Mouse (Mus musculus): ENCODE measurements at regions not wholly inside any gene's neighbourhood (a gene's known extent, or its start where the extent isn't known, plus 50 kb on each side); places are given as distances from the start of the nearest gene placed in this dataset.

DNA sequence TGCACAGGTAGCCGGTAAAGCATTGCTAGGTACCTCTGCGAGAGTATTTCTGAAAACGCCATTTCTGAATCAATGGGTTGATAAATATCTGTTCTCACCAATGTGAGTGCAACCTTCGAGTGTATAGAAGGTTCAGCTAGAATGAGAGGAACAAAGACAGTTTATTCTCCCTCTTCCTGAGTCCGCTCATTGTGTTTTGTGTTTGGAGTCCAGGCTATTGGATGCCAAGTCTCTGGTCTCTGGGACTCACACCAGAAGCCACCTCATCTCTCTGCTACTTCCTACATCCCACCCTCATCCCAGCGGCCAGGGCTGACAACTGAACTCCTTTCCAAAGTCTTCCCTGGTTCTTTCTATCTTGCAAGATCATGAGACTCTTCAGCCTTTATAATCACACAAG is 62.7 kb downstream of the Lrrc30 start:
- no peak for DNase-seq (ENCODE audit: extremely low spot score, low read depth, low spot score)

- no peak for DNase-seq (ENCODE audit: extremely low spot score, low read depth, low spot score)
Measured at GRCm38 (mm10) chr17:67566216-67566615, 66.3 kb downstream of the Lrrc30 start.

GRCm38 (mm10) chr17:67565746-67566145 is 66.8 kb downstream of the Lrrc30 start:
- DNase-seq (ENCODE audit: extremely low spot score, low read depth, low spot score), result no peak

GRCm38 (mm10) chr17:67564845-67565244 is 67.7 kb downstream of the Lrrc30 start:
- no peak for DNase-seq (ENCODE audit: extremely low spot score, low read depth, low spot score)

- no peak for DNase-seq (ENCODE audit: extremely low spot score, low read depth, low spot score)
Measured at GRCm38 (mm10) chr17:67563036-67563435, 69.5 kb downstream of the Lrrc30 start.

DNA sequence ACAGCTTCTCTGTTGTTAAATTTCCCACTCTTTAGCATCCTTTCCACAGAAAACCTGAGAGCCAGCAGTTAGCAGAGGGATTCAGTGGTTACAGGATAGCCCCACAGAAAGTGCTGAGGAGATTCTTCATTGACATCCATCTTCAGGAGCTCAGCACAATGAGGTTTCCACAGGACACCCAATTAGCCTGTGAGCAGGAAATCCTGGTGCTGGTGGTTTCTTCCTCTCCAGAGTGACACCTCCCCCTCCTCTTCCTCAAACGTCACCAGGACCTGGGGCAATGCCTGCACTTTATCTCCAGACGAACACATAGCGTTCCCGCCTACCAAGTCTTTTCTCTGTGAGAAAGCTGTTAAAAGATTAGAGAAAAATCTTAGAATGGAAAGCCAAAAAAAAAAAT is 70.7 kb downstream of the Lrrc30 start:
- DNase-seq (ENCODE audit: extremely low spot score, low read depth, low spot score), result no peak

- DNase-seq (ENCODE audit: extremely low spot score, low read depth, low spot score), result no peak
Measured at GRCm38 (mm10) chr17:67557351-67557870, 75.1 kb downstream of the Lrrc30 start.

GRCm38 (mm10) chr17:67552581-67553139 is 79.9 kb downstream of the Lrrc30 start:
- no peak for DNase-seq (ENCODE audit: extremely low spot score, low read depth, low spot score)

- DNase-seq (ENCODE audit: extremely low spot score, low read depth, low spot score), result no peak
Measured at GRCm38 (mm10) chr17:67548966-67549700, 83.4 kb downstream of the Lrrc30 start.

- no peak for DNase-seq (ENCODE audit: extremely low spot score, low read depth, low spot score)
Measured at GRCm38 (mm10) chr17:67544410-67544809, 88.1 kb downstream of the Lrrc30 start.

DNA sequence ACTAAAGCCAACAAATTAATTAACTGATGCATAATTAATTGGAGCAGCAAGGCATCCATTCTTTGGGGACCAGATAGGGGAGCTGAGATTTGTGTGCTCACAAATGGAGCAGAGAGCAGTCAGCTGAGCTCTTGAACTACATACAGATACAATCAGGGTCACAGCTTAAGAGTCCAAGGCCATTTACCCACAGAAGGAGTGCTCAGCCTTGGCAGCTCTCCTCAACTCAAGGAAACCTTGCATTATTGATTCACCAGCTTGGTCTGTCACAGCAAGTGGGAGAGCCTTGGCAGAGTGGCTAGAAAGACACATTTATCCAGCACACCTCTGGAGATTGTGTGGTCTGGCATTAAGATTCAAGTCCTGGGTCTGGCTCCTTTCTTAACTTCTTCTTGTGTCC is 100.2 kb downstream of the Lrrc30 start:
- no peak for DNase-seq (ENCODE audit: extremely low spot score, low read depth, low spot score)

- DNase-seq (ENCODE audit: extremely low spot score, low read depth, low spot score), result no peak
Measured at GRCm38 (mm10) chr17:67520848-67521411, 111.6 kb downstream of the Lrrc30 start.

GRCm38 (mm10) chr17:67515601-67516147 is 116.8 kb downstream of the Lrrc30 start:
- no peak for DNase-seq (ENCODE audit: extremely low spot score, low read depth, low spot score)

GRCm38 (mm10) chr17:67514387-67515241 is 117.9 kb downstream of the Lrrc30 start:
- no peak for DNase-seq (ENCODE audit: extremely low spot score, low read depth, low spot score)

DNA sequence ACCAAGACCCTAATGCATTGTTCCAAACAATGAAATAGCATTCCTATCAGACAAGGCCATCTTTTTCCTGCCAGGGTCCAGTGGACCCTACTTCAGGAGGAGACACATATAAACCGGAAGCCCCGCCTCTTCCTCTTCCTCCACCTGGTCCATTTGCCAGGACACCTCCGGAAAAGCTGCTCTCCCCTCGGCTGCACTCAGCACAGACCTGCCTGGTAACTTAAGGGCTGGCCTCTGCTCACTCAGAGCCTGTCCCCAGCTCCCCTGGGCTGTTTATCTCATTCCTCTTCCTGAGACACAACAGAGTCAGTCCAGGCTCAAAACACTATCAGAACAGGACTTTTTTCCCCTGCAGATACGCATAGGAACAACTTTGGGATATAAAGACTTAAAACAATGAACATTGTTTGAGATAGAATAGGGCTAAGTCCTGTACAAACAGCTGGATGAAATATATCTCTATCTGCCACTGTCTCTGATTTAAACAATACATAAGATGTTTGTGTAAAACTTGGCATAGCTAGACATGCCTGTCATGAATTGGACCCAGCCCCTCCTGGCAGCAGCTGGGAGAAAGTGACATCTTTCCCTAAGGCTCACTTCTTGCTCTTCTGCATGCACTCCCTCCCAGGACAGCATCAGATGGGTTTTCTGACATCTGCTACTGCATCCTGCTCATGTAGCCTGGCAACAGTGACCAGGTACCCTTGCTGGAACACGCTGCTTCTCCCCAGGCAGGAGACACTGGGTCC is 119.6 kb downstream of the Lrrc30 start:
- DNase-seq (ENCODE audit: extremely low spot score, low read depth, low spot score), result no peak

DNA sequence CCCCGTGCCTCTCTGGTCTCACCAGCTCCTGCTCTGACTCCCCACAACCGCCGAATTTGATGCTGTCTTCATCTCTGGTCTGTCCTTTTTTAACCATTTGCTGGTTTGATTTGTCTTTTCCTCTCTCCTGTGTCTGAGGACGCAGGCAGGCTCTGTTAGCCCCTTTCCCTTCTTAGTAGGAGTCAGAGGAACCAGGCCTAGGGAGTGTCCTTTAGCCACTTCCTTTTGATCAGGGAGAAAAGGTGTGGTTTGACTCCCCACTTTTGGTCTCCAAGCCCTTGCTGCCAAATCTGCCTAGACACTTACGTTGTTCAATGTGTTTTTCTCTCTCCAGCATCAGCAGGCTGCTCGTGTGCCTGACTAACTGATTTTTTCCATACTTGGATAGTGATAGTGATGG is 120.5 kb downstream of the Lrrc30 start:
- no peak for DNase-seq (ENCODE audit: extremely low spot score, low read depth, low spot score)

GRCm38 (mm10) chr17:67509921-67510320 is 122.6 kb downstream of the Lrrc30 start:
- DNase-seq (ENCODE audit: extremely low spot score, low read depth, low spot score), result no peak

DNA sequence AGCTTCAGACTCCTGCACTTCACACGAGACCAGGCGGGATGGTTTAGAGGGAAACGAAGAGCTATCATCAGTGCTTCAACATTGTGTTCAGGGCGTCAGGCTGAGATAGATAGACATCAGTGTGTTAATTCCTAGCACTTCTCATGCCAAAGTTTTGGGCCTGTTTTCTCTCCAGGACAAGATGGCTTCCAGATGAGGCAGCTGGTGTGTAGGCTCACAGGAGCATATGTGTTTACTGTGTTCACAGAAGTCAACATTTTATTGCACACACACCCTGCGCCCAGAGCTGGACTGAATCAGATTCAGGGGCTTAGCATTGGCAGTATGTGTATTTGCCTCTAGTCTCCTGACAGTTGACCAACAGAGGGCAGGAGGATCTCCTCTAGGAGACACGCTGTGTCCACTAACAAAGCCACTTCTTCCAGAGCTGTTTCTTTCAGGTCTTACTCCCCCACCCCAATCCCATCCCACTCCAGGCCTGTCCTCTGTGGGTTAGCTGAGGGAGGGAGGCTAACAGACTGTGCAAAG is 123.4 kb downstream of the Lrrc30 start:
- no peak for DNase-seq (ENCODE audit: extremely low spot score, low read depth, low spot score)

GRCm38 (mm10) chr17:67508353-67508752 is 124.2 kb downstream of the Lrrc30 start:
- DNase-seq (ENCODE audit: extremely low spot score, low read depth, low spot score), result no peak

DNA sequence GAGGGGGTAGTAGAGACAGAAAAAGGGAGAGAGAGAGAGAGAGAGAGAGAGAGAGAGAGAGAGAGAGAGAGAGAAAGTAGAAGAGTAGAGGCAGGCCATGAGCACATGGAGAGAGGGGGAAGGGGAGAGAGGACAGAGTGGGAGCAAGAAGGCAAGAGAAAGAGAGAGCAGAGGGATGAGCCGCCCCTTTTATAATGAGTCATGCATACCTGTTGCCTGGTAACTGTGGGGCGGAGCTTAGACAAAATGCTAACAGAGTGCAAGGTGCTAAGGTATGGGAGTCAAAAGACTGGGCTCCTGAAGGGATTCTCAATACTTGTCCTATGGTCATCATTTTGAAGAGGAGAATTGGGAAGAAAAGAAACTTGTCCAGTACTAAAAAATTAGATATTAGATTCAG is 126.1 kb downstream of the Lrrc30 start:
- no peak for DNase-seq (ENCODE audit: extremely low spot score, low read depth, low spot score)
